Mouse (Mus musculus) intestine, embryonic 14.5 days (tissue): ENCODE data around the gene Kalrn. TPM values are rescaled to one million over a fixed set of nuclear protein-coding genes. Genes with fewer than 3 reads are reported as not detected.

Experiments
- ATAC-seq: fragments of 200-750 bp; cut with Nextera tagmentation; replicated peaks from 2 replicates; pipeline ENCODE4 v1.8.0; 2017; ENCODE audit warnings: low read depth, moderate number of reproducible peaks, moderate TSS enrichment, moderate library complexity; ENCODE audit not compliant: low FRiP score, low TSS enrichment
- DNase-seq: peaks from one replicate; pipeline ENCODE4 v3.0.0-alpha.2; 2018; ENCODE audit warnings: low spot score
- H3K27ac ChIP-seq: fragments of 300-500 bp; sonication (generic); 2 replicates; pipeline ENCODE4 v1.5.1; 2014; ENCODE audit warnings: low read depth, mild to moderate bottlenecking, control low read depth
- H3K27me3 ChIP-seq: fragments of 300-500 bp; sonication (generic); replicated peaks from 2 replicates; pipeline ENCODE4 v1.6.1; 2014; ENCODE audit warnings: low read length, control low read depth; ENCODE audit not compliant: control insufficient read depth, insufficient read depth
- H3K36me3 ChIP-seq: fragments of 300-500 bp; sonication (generic); 2 replicates; pipeline ENCODE4 v1.6.1; 2014; ENCODE audit warnings: low read length, control low read depth; ENCODE audit not compliant: control insufficient read depth, insufficient read depth
- H3K4me1 ChIP-seq: fragments of 300-500 bp; sonication (generic); replicated peaks from 2 replicates; pipeline ENCODE4 v1.6.1; 2014; ENCODE audit warnings: low read length, control low read depth, mixed read lengths; ENCODE audit not compliant: control insufficient read depth, insufficient read depth
- H3K4me2 ChIP-seq: fragments of 300-500 bp; sonication (generic); 2 replicates; pipeline ENCODE4 v1.6.1; 2014; ENCODE audit warnings: low read length
- H3K4me3 ChIP-seq: fragments of 300-500 bp; sonication (generic); 2 replicates; pipeline ENCODE4 v1.5.1; 2014; ENCODE audit warnings: low read depth, low read length, control low read depth, mixed read lengths
- H3K9ac ChIP-seq: fragments of 300-500 bp; sonication (generic); 2 replicates; pipeline ENCODE4 v1.6.1; 2014; ENCODE audit warnings: mild to moderate bottlenecking, low read length
- H3K9me3 ChIP-seq: fragments of 300-500 bp; sonication (generic); 2 replicates; pipeline ENCODE4 v1.6.1; 2016; ENCODE audit warnings: low read length, control low read depth; ENCODE audit not compliant: control insufficient read depth
- WGBS: fragments of 180-500 bp; shearing (Covaris S2); extraction: QIAGEN DNeasy Blood & Tissue Kit; methylation state at CpG from one replicate; pipeline ENCODE4 v1.1.7; 2014; 5-methylcytosine and 5-hydroxymethylcytosine counted together
- polyA plus RNA-seq: library from polyadenylated mRNA; unstranded; fragments of >200 nt; fragmentation: Nextera tagmentation; extraction: Ambion mirVana; gene quantifications from 2 replicates; pipeline ENCODE4 v1.2.1, GENCODE M21; 2014

The Kalrn gene
- polyA plus RNA-seq, 1 experiment from 2014 or later, result 20.1 TPM

GRCm38 (mm10) chr16:34184721-34185120 is 388.6 kb downstream of the Kalrn start:
- Histone ChIP-seq H3K9me3 (no peaks in the 10 kb centered on the region), H3K27me3 (no peaks in the 10 kb centered on the region), H3K27ac (no peak overlapping the region), H3K9ac (no peak overlapping the region), H3K4me3 (no peak overlapping the region), H3K4me1 (no peaks in the 10 kb centered on the region), H3K4me2 (no peak overlapping the region), H3K36me3 (peaks cover 19% of the 10 kb centered on the region)
- WGBS, result 70% methylated on average over 3 of the region's 3 CpGs
- DNase-seq, result no peak
- no peak for ATAC-seq

- no peak overlapping the region for H3K4me3 ChIP-seq
- no peak overlapping the region for H3K9ac ChIP-seq
- no peaks in the 10 kb centered on the region for H3K9me3 ChIP-seq
- H3K27me3 ChIP-seq, result no peaks in the 10 kb centered on the region
- H3K4me2 ChIP-seq, result no peak overlapping the region
- H3K27ac ChIP-seq, result no peak overlapping the region
- ATAC-seq (no peak), DNase-seq (no peak)
- whole genome bisulfite sequencing, result 83% methylated on average over 4 of the region's 4 CpGs
- peaks cover 17% of the 10 kb centered on the region for H3K36me3 ChIP-seq
- H3K4me1 ChIP-seq, result no peaks in the 10 kb centered on the region
Measured at GRCm38 (mm10) chr16:34183186-34183585, 390.1 kb downstream of the Kalrn start.

GRCm38 (mm10) chr16:34175625-34176024 is 397.7 kb downstream of the Kalrn start:
- WGBS, result 85% methylated on average over 4 of the region's 4 CpGs
- ATAC-seq, result no peak

GRCm38 (mm10) chr16:34172572-34173181 is 400.7 kb downstream of the Kalrn start:
- H3K27ac ChIP-seq, result no peak overlapping the region
- H3K27me3 ChIP-seq, result no peaks in the 10 kb centered on the region
- H3K9ac ChIP-seq, result no peak overlapping the region
- ATAC-seq (no peak), DNase-seq (no peak)
- no peak overlapping the region for H3K4me3 ChIP-seq
- H3K36me3 ChIP-seq, result peaks cover 62% of the 10 kb centered on the region
- H3K9me3 ChIP-seq, result no peaks in the 10 kb centered on the region
- no peak overlapping the region for H3K4me2 ChIP-seq
- H3K4me1 ChIP-seq, result no peaks in the 10 kb centered on the region
- WGBS, result 90% methylated on average over 11 of the region's 11 CpGs

More at GRCm38 (mm10) chr16:34175625-34176024, 397.7 kb downstream of the Kalrn start:
- Histone ChIP-seq H3K27ac (no peak overlapping the region), H3K4me2 (no peak overlapping the region), H3K4me1 (no peaks in the 10 kb centered on the region), H3K27me3 (no peaks in the 10 kb centered on the region), H3K9ac (no peak overlapping the region), H3K4me3 (no peak overlapping the region), H3K9me3 (no peaks in the 10 kb centered on the region), H3K36me3 (peaks cover 69% of the 10 kb centered on the region)
- no peak for DNase-seq

- no peak overlapping the region for H3K4me2 ChIP-seq
- no peak overlapping the region for H3K9ac ChIP-seq
- no peak for ATAC-seq
- H3K4me1 ChIP-seq, result no peaks in the 10 kb centered on the region
- 91% methylated on average over 5 of the region's 5 CpGs for WGBS
- no peak overlapping the region for H3K4me3 ChIP-seq
- H3K9me3 ChIP-seq, result no peaks in the 10 kb centered on the region
- no peak for DNase-seq
- H3K27me3 ChIP-seq, result no peaks in the 10 kb centered on the region
- no peak overlapping the region for H3K27ac ChIP-seq
- peaks cover 21% of the 10 kb centered on the region for H3K36me3 ChIP-seq
Measured at GRCm38 (mm10) chr16:34167042-34167441, 406.3 kb downstream of the Kalrn start.

GRCm38 (mm10) chr16:34163086-34163485 is 410.2 kb downstream of the Kalrn start:
- 65% methylated on average over 9 of the region's 9 CpGs for WGBS
- no peaks in the 10 kb centered on the region for H3K27me3 ChIP-seq
- ATAC-seq, result no peak
- H3K36me3 ChIP-seq, result 0 out of 2 replicates have a peak, but pooled peaks cover 13% of the 10 kb centered on the region
- no peak overlapping the region for H3K4me3 ChIP-seq
- no peaks in the 10 kb centered on the region for H3K4me1 ChIP-seq
- no peak overlapping the region for H3K27ac ChIP-seq
- no peak overlapping the region for H3K9ac ChIP-seq
- H3K4me2 ChIP-seq, result no peak overlapping the region
- H3K9me3 ChIP-seq, result no peaks in the 10 kb centered on the region
- DNase-seq, result no peak

- no peak for ATAC-seq
Measured at GRCm38 (mm10) chr16:34159576-34159975, 413.8 kb downstream of the Kalrn start.

GRCm38 (mm10) chr16:34157386-34158135 is 415.8 kb downstream of the Kalrn start:
- no peak overlapping the region for H3K27ac ChIP-seq
- H3K4me1 ChIP-seq, result no peaks in the 10 kb centered on the region
- no peak overlapping the region for H3K9ac ChIP-seq
- 58% methylated on average over 4 of the region's 4 CpGs for WGBS
- no peaks in the 10 kb centered on the region for H3K27me3 ChIP-seq
- H3K9me3 ChIP-seq, result no peaks in the 10 kb centered on the region
- no peak for ATAC-seq
- no peak overlapping the region for H3K4me2 ChIP-seq
- no peak for DNase-seq
- H3K36me3 ChIP-seq, result 0 out of 2 replicates have a peak, but pooled peaks cover 3% of the 10 kb centered on the region
- H3K4me3 ChIP-seq, result no peak overlapping the region

More at GRCm38 (mm10) chr16:34159576-34159975, 413.8 kb downstream of the Kalrn start:
- Histone ChIP-seq H3K27me3 (no peaks in the 10 kb centered on the region), H3K9ac (no peak overlapping the region), H3K9me3 (no peaks in the 10 kb centered on the region), H3K4me2 (no peak overlapping the region), H3K36me3 (0 out of 2 replicates have a peak, but pooled peaks cover 13% of the 10 kb centered on the region), H3K27ac (no peak overlapping the region), H3K4me1 (no peaks in the 10 kb centered on the region), H3K4me3 (no peak overlapping the region)
- DNase-seq, result no peak
- 91% methylated on average over 3 of the region's 3 CpGs for WGBS
